Mouse (Mus musculus): ENCODE measurements around the gene Rrp7a. TPM values are rescaled to one million over a fixed set of nuclear protein-coding genes. Genes with fewer than 3 reads are reported as not detected.

The Rrp7a gene
- 40.8 and 44.1 TPM in 2 replicates for total RNA-seq (2023)

GRCm38 (mm10) chr15:83122566-83123145 lies at the start of gene Rrp7a:
TSS of gene Rrp7a (minus strand) at chr15:83122801.

GRCm38 (mm10) chr15:83149196-83150072 lies 26.8 kb upstream of the Rrp7a start, which contains the start of gene Poldip3:
TSS of gene Poldip3 (minus strand) at chr15:83149384.

GRCm38 (mm10) chr15:83089429-83089605 lies 33.3 kb downstream of the Rrp7a start, which contains the start of gene Serhl:
TSS of gene Serhl (plus strand) at chr15:83089506.

Other genes with a start within 250 kb of the Rrp7a start
- gene Tcf20, start 134.9 kb downstream of the Rrp7a start, total RNA-seq (2023) = 74.3 and 91.9 TPM in 2 replicates
- gene Nfam1, start 89.5 kb downstream of the Rrp7a start, total RNA-seq (2023) = 432 and 462 TPM in 2 replicates
- 12.6 and 23.8 TPM in 2 replicates for gene Serhl, start 33.3 kb downstream of the Rrp7a start, total RNA-seq (2023)
- 177 and 222 TPM in 2 replicates for gene Poldip3, start 26.6 kb upstream of the Rrp7a start, total RNA-seq (2023)
- 61.1 and 65.7 TPM in 2 replicates for gene Cyb5r3, start 49.8 kb upstream of the Rrp7a start, total RNA-seq (2023)
- gene A4galt, start 129.0 kb upstream of the Rrp7a start, total RNA-seq (2023) = not detected in 2 replicates
- 11.5 and 16.3 TPM in 2 replicates for gene Arfgap3, start 227.4 kb upstream of the Rrp7a start, total RNA-seq (2023)

Measured in neutrophil, adult 65 days (primary cell).